Mouse (Mus musculus): ENCODE measurements around the gene Nos1ap. TPM values are rescaled to one million over a fixed set of nuclear protein-coding genes. Genes with fewer than 3 reads are reported as not detected.
A peak's percentile ranks its signal among the peaks of the same experiment; 100 is the strongest.

The Nos1ap gene
- polyA plus RNA-seq, 1 experiment from 2014 or later, result 6.8 TPM

DNA sequence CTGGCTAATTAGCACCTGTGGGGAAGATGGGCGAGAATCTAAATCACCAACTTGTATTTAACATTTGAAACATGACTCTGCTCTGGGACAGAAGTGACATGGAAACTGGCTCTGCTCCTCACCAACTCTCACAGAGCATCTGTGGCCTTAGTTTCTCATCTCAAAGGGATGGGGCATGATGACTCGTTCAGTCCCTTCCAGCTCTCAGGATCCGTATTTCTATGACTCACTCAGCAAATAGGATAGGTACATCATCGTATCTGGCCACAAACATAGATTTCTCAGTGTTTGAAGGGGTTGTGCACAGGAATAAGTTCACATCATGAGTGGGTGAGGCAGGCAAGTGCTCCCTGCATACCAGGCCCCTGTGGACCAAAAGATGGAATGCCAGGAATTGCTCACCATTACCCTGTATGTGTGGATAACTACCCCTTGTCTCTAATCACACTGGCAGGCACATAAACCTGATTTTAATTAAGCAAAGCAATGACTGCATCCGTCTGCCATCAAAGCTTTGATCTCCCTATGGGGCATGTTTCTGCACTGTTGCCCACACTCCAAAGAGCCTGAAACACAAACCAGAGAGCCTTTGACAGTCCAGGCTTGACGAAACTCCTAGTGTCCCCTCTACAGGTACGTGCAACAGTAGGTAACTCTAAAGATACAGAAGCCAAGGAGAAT is 151.1 kb downstream of the Nos1ap start:
- H3K4me1 ChIP-seq (replicated peaks; ENCODE audit: control insufficient read depth, insufficient read depth), result no peaks in the 10 kb centered on the region
- no peak overlapping the region for H3K4me2 ChIP-seq (replicated peaks; ENCODE audit: low read depth)
- H3K27ac ChIP-seq (replicated peaks), result no peak overlapping the region
- no peak for DNase-seq (ENCODE audit: low spot score)
- 0 out of 2 replicates have a peak, but pooled peaks have one; percentile 38 for ATAC-seq (ENCODE audit: low FRiP score, low TSS enrichment)
- no peaks in the 10 kb centered on the region for H3K9me3 ChIP-seq (ENCODE audit: control insufficient read depth, low read length)
- H3K27me3 ChIP-seq (ENCODE audit: control insufficient read depth, insufficient read depth, low read length), result no peaks in the 10 kb centered on the region
- TF ChIP-seq CTCF (IDR thresholded peaks at IDR 0.05; ENCODE audit: low read depth), result no peak
- TF ChIP-seq EP300 (optimal IDR thresholded peaks at IDR 0.05), result no peak
- H3K36me3 ChIP-seq (ENCODE audit: control insufficient read depth, insufficient read depth, low read length), result no peaks in the 10 kb centered on the region
- no peak overlapping the region for H3K4me3 ChIP-seq (ENCODE audit: low read depth, low read length)
- no peak overlapping the region for H3K9ac ChIP-seq (ENCODE audit: low read length)
- WGBS, result 65% methylated on average over 7 of the region's 7 CpGs

DNA sequence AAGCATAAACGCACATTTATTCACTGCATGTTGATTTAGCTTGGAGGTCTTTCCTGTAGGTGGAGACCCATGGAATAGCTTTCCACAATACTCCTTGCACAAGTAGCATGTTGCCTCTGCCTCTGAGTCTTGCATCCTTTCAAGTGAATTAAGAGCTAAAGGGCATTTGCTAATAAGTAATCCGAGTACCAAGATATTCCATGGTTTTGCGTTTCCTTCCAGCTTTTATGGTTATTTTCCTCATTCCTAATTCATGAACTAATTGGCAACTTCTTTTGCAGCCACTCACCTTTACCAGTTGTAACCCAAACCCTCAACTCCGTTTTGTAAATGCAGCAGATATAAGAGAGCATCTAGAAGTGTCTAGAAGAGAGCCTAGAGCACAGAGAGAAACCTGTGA is 155.5 kb downstream of the Nos1ap start:
- H3K27ac ChIP-seq (replicated peaks), result no peak overlapping the region
- no peak overlapping the region for H3K4me3 ChIP-seq (ENCODE audit: low read depth, low read length)
- ATAC-seq (ENCODE audit: low FRiP score, low TSS enrichment) (no peak), DNase-seq (ENCODE audit: low spot score) (no peak)
- TF ChIP-seq CTCF (IDR thresholded peaks at IDR 0.05; ENCODE audit: low read depth) (no peak), EP300 (optimal IDR thresholded peaks at IDR 0.05) (no peak)
- H3K27me3 ChIP-seq (ENCODE audit: control insufficient read depth, insufficient read depth, low read length), result no peaks in the 10 kb centered on the region
- no peak overlapping the region for H3K9ac ChIP-seq (ENCODE audit: low read length)
- no peaks in the 10 kb centered on the region for H3K4me1 ChIP-seq (replicated peaks; ENCODE audit: control insufficient read depth, insufficient read depth)
- H3K36me3 ChIP-seq (ENCODE audit: control insufficient read depth, insufficient read depth, low read length), result no peaks in the 10 kb centered on the region
- no peaks in the 10 kb centered on the region for H3K9me3 ChIP-seq (ENCODE audit: control insufficient read depth, low read length)
- WGBS, result 70% methylated on average over 4 of the region's 4 CpGs
- H3K4me2 ChIP-seq (replicated peaks; ENCODE audit: low read depth), result no peak overlapping the region

DNA sequence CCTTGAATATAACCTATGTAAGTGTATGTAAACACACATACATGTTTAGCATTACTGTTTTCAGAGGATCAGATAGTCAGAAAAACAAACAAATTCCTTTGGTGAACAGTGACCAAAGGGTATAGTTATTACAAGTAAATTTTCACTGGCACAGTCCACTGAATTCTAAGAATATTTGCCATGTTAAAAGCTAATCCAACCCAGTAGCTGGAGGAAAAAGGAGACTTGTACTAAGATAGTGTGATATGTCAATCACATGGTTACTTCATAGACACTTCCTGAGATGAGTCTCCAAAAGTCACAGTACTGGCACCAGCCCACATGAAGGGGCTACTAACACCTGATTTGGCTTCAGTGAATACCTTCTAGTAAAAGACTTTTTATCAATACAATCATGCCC is 156.0 kb downstream of the Nos1ap start:
- Histone ChIP-seq H3K4me2 (replicated peaks; ENCODE audit: low read depth) (no peak overlapping the region), H3K27me3 (ENCODE audit: control insufficient read depth, insufficient read depth, low read length) (no peaks in the 10 kb centered on the region), H3K9ac (ENCODE audit: low read length) (no peak overlapping the region), H3K4me3 (ENCODE audit: low read depth, low read length) (no peak overlapping the region), H3K36me3 (ENCODE audit: control insufficient read depth, insufficient read depth, low read length) (no peaks in the 10 kb centered on the region), H3K4me1 (replicated peaks; ENCODE audit: control insufficient read depth, insufficient read depth) (no peaks in the 10 kb centered on the region), H3K9me3 (ENCODE audit: control insufficient read depth, low read length) (no peaks in the 10 kb centered on the region), H3K27ac (replicated peaks) (no peak overlapping the region)
- TF ChIP-seq EP300 (optimal IDR thresholded peaks at IDR 0.05), result no peak
- TF ChIP-seq CTCF (IDR thresholded peaks at IDR 0.05; ENCODE audit: low read depth), result no peak
- ATAC-seq (ENCODE audit: low FRiP score, low TSS enrichment) (no peak), DNase-seq (ENCODE audit: low spot score) (no peak)

DNA sequence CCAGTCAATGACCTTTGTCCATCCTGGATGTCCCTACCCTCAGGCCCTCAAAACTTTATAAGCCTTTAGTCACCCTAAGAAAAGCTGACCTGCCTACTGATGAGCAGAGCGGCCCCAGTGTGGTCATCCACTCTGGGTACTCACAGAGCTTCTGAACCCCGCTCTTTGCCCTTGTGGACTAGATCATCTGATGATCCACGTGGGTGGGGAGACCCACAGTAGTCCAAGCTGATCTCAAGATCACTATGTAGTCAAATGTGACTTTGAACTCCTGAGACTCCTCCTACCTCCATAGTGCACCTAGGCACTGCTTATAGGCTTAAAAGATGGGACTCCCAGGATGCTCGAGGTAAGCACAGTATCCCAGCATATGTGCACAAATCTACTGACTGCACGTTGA is 157.4 kb downstream of the Nos1ap start:
- H3K4me3 ChIP-seq (ENCODE audit: low read depth, low read length), result no peak overlapping the region
- ATAC-seq (ENCODE audit: low FRiP score, low TSS enrichment) (no peak), DNase-seq (ENCODE audit: low spot score) (no peak)
- no peaks in the 10 kb centered on the region for H3K27me3 ChIP-seq (ENCODE audit: control insufficient read depth, insufficient read depth, low read length)
- TF ChIP-seq CTCF (IDR thresholded peaks at IDR 0.05; ENCODE audit: low read depth) (no peak), EP300 (optimal IDR thresholded peaks at IDR 0.05) (no peak)
- no peak overlapping the region for H3K4me2 ChIP-seq (replicated peaks; ENCODE audit: low read depth)
- no peak overlapping the region for H3K27ac ChIP-seq (replicated peaks)
- H3K4me1 ChIP-seq (replicated peaks; ENCODE audit: control insufficient read depth, insufficient read depth), result no peaks in the 10 kb centered on the region
- H3K9me3 ChIP-seq (ENCODE audit: control insufficient read depth, low read length), result no peaks in the 10 kb centered on the region
- no peak overlapping the region for H3K9ac ChIP-seq (ENCODE audit: low read length)
- H3K36me3 ChIP-seq (ENCODE audit: control insufficient read depth, insufficient read depth, low read length), result no peaks in the 10 kb centered on the region
- WGBS, result 83% methylated on average over 5 of the region's 5 CpGs

GRCm38 (mm10) chr1:170431312-170431711 is 158.3 kb downstream of the Nos1ap start:
- no peaks in the 10 kb centered on the region for H3K27me3 ChIP-seq (ENCODE audit: control insufficient read depth, insufficient read depth, low read length)
- no peak for ATAC-seq (ENCODE audit: low FRiP score, low TSS enrichment)
- WGBS, result 69% methylated on average over 5 of the region's 5 CpGs

DNA sequence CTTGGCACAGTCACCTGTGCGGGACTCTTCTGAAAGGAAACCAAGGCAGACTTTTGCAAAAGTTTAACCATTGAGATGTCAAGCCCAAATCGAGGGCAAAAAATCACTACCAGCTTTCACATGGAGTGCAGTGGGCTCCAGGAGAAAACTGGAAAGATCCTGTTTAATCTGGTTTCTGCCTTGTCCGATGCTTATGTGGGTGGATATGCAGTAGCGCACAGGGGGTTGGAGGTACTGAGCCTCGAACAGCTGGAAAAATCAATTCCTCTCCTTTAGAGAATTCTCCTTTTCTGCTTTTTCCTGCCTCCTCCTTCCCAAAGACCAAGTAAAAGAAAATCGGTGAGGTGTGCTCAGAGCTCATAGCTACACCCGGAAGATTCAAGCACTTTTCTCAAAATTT is 159.0 kb downstream of the Nos1ap start:
- H3K36me3 ChIP-seq (ENCODE audit: control insufficient read depth, insufficient read depth, low read length), result no peaks in the 10 kb centered on the region

More at GRCm38 (mm10) chr1:170431312-170431711, 158.3 kb downstream of the Nos1ap start:
- no peak overlapping the region for H3K27ac ChIP-seq (replicated peaks)
- TF ChIP-seq CTCF (IDR thresholded peaks at IDR 0.05; ENCODE audit: low read depth) (no peak), EP300 (optimal IDR thresholded peaks at IDR 0.05) (no peak)
- no peaks in the 10 kb centered on the region for H3K36me3 ChIP-seq (ENCODE audit: control insufficient read depth, insufficient read depth, low read length)
- no peak overlapping the region for H3K9ac ChIP-seq (ENCODE audit: low read length)
- no peaks in the 10 kb centered on the region for H3K9me3 ChIP-seq (ENCODE audit: control insufficient read depth, low read length)
- H3K4me3 ChIP-seq (ENCODE audit: low read depth, low read length), result no peak overlapping the region
- no peak overlapping the region for H3K4me2 ChIP-seq (replicated peaks; ENCODE audit: low read depth)
- no peak for DNase-seq (ENCODE audit: low spot score)
- H3K4me1 ChIP-seq (replicated peaks; ENCODE audit: control insufficient read depth, insufficient read depth), result no peaks in the 10 kb centered on the region

More for the DNA sequence above, 159.0 kb downstream of the Nos1ap start:
- no peak overlapping the region for H3K27ac ChIP-seq (replicated peaks)
- no peak for TF ChIP-seq EP300 (optimal IDR thresholded peaks at IDR 0.05)
- TF ChIP-seq CTCF (IDR thresholded peaks at IDR 0.05; ENCODE audit: low read depth), result no peak
- no peak overlapping the region for H3K9ac ChIP-seq (ENCODE audit: low read length)
- 92% methylated on average over 7 of the region's 7 CpGs for WGBS
- H3K27me3 ChIP-seq (ENCODE audit: control insufficient read depth, insufficient read depth, low read length), result no peaks in the 10 kb centered on the region
- no peaks in the 10 kb centered on the region for H3K4me1 ChIP-seq (replicated peaks; ENCODE audit: control insufficient read depth, insufficient read depth)
- ATAC-seq (ENCODE audit: low FRiP score, low TSS enrichment) (no peak), DNase-seq (ENCODE audit: low spot score) (no peak)
- no peak overlapping the region for H3K4me3 ChIP-seq (ENCODE audit: low read depth, low read length)
- no peak overlapping the region for H3K4me2 ChIP-seq (replicated peaks; ENCODE audit: low read depth)
- H3K9me3 ChIP-seq (ENCODE audit: control insufficient read depth, low read length), result no peaks in the 10 kb centered on the region
